Mouse (Mus musculus): ENCODE data around the gene Pla2g1b.
"Not testable (repeated sequence)": the region's sequence is repeated elsewhere in the genome, so short reads cannot be mapped to it uniquely, and the experiment has no call there.

The Pla2g1b gene

DNA sequence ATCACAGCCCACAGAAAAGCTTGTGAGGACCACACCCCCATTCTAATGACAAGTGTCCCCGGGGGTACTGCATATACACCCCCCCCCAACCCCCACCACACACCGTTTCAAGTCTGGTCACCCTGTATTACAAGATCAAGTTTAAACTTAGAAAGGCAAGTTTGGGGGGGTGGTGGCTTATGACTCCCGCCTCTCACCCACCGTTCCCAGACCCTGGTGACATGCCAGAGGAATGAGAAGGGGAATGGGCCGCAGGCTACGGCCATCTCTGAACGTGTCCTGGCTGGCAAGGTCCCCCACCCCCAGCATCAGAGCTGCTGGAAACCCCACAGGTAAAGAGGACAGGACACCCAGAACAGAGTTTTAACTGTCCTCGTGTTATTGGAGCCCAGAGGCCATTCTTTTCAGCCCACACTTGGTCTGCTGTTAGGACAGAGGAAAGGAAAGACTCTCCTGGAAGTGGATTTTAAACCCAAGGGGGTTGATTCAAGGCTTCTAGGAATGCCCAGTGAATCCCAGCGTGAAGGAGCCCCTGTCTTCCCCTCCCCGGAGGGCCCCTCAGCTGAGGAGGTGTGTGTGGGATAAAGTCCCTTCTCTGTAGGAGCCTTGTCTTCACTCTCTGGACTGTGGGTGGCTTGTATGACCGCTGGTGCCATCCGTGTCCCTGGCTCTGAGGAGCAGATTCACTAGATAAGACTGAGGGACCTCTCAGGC, 41.4 kb downstream of the Pla2g1b start:
- no peak for DNase-seq

DNA sequence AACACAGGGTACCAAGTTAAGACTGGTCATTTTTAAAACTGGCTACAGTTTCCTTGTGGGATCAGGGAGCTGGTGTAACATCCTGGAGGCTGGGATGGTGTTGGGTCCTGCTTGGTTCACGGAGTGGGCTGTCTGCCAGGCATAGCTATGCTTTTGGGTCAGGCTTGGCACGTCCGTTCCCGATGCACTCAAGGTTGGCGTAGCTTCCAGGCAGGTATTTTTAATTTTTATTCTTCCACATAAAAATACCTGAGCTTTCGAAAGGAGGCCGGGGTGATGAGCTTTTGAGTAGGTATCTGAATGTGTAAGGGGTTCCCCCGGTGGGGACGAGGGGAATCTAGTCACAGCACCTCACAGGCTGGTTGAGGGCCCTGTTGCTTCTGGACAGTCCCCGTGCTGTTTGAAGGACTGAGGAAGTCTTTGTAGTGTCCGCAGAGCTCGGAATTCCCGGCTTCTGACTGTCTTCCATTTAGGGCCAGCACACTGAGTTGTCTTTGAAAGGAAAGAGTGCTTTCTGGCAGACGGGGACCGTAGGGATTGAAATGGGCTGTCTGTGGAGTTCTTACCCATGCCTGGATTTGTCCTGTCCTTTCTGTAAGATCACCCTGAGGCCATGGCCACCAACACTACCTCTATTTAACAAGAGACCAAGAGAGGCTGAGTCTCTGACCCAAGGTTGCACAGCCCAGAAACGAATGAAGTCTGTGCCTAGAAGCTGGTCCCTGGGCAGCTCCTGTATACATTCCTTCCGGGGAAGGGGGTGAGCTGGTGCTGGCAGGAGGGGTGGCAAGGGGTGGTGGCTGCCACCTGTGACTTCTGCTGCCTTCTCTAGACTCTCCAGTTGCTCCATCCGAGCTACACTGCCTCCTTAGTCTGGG, 42.2 kb downstream of the Pla2g1b start:
- DNase-seq, result no peak

- no peak for DNase-seq
Observed at GRCm38 (mm10) chr5:115508859-115509147, 42.7 kb downstream of the Pla2g1b start.

- DNase-seq, result no peak
Observed at GRCm38 (mm10) chr5:115509321-115509761, 43.3 kb downstream of the Pla2g1b start.

- no peak for DNase-seq
Observed at GRCm38 (mm10) chr5:115509790-115510689, 44.0 kb downstream of the Pla2g1b start.

- DNase-seq, result no peak
Observed at GRCm38 (mm10) chr5:115512375-115512774, 46.3 kb downstream of the Pla2g1b start.

DNA sequence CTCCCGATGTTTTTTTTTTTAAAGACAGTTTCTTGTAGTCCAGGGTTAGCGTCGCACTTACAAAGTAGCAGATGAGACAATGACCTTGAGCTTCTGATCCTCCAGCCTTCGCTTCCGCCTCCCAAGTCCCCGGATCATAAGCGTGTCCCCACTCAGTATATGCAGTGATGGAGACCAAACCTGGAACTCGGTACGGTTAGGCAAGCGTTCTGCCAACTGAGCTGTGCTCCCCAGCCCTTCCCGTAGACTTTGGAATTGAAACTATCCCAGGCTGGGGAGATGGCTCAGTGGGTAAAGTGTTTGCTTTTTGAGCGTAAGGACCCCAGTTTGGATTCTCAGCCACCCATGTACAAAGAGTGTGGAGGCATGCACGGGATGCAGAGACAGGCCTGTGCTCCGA, 47.2 kb downstream of the Pla2g1b start:
- no peak for DNase-seq

DNA sequence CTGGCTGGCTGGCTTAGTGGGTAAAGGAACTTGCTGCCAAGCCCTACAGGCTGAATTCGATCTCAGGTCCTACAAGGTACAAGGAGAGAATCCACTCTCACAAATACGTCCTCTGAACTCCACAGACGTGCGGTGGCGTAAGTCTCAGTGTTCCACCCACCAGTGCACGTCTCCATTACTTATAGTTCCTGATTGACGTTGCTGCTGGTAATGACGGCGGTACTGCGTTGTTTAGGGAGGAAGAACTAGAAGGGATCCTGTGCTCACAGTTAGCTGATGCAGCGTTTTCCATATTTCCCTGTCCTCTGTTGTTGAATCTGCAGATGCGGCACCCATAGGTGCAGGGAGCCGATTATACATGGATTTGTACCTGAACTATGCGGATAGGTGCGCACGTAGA, 47.7 kb downstream of the Pla2g1b start:
- no peak for DNase-seq

DNA sequence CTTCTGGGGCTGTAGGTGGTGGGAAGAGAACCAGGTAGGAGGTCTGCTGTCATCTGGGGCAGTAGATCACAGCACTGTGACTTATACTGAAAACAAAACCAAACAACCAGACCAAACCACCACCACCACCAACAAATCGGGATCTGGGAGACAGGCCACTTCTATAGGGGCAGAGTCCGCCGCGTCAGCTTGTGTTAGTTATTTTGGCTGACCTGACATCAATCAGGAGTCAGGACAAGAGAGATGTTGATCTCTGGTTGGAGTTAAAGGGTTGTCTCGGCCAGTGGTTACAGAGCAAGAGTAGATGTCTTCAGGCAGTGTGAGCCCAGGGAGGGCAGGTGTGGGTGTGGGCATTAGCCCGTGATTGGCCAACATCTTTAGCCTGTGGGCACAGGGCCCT, 48.3 kb downstream of the Pla2g1b start:
- DNase-seq, result no peak

GRCm38 (mm10) chr5:115514896-115515587, 49.0 kb downstream of the Pla2g1b start:
- DNase-seq, result peak; percentile 45

- DNase-seq, result peak; percentile 64
Observed at GRCm38 (mm10) chr5:115516081-115516907, 50.2 kb downstream of the Pla2g1b start.

DNA sequence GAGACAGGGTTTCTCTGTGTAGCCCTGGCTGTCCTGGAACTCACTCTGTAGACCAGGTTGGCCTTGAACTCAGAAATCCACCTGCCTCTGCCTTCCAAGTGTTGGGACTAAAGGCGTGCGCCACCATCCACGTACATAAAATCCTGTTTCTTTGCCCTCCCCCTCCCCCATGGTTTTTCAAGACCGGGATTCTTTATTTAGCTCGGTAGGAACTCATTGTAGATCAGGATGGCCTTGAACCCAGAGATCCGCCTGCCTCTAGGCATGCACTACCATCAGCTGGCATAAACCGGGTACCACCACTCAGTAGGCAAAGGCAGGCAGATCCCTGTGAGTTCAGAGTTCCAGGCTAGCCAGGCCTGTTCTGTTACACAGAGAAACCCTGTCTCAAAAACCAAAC, 50.8 kb downstream of the Pla2g1b start:
- no peak for DNase-seq

- no peak for DNase-seq
Observed at GRCm38 (mm10) chr5:115517501-115517900, 51.4 kb downstream of the Pla2g1b start.

DNA sequence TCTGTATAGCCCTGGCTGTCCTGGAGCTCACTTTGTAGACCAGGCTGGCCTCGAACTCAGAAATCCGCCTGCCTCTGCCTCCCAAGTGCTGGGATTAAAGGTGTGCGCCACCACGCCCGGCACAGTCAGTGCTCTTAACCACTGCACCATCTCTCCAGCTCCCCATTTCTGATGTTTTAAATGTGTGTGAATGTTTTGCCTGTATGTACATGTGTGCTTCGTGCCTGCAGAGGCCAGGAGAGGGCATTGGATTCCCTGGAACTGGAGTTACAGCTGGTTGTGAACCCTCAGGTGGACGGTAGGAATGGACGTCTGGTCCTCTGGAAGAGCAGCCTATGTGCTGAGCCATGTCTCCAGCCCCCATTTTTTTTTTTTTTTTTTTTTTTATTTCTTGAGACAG, 52.2 kb downstream of the Pla2g1b start:
- not testable (repeated sequence) for DNase-seq

DNA sequence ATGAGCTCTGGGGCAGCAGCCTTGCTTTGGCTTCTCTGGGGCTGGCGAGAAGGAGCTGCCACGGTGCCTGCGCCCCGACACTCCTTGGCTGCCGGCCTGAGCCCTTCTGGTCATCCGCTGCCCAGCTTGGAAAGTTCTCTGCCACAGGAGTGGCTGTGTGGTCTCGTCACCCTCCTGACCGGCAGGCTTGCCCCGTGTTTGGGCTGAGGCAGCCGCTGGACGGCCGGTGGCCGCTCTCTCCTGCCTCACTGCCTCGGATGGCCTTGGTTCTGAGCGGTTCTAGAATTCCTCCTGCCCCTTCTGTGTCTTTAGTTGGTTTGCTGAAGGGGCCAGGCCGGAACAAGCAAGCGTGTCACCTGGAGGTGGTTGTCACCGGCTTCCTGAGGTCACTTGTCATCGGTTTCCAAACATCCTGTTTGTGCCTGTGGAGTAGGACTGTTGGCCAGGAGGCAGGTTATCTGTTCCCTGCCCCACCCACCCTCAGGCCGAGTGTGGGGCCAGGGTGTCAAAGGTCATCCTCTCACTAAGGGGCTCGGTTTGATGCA, 54.3 kb downstream of the Pla2g1b start:
- DNase-seq, result no peak

DNA sequence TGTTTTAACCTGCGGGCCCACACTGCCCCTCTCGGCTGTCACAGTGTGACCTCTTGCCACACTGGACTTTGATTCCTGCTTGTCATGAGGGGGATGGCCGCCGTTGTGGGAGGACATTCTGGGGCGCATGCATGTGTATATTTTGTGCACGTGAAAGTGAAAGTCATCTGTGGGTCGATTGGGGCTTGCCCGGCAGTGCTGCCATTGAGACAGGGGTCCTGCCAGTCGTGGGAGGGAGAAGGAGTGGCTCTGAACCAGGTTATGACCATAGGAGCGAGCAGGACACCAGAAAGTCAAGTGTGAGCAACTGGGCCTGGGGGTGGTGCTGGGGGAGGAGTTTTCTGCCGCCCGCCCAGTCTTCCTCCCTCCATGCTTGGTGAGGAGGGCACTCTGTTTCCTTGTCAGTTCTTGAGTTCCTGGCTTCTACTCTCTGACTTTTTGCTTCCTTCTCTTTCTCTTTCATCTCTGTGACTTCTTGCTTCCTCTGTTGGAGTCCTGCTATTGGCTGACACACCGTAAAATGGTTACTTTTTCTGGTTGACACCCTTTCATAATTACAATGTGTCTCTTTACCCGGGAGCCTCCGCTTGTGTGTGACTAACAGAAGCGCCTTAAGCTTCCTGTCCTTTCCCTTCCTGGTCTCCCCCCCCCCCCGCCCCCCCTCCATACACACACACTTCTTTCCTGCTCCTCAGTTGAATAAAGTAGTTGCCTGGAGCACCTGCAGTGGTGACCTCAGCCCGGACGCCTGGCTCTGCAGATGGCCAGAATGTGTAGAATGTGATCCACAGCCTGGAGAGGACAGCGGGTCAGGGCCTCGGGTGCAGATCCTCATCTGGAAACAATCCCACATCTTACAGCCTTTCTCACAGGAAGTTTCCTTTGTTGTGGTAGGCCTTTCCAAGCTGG, 55.7 kb downstream of the Pla2g1b start:
- no peak for DNase-seq

- no peak for DNase-seq
Observed at GRCm38 (mm10) chr5:115522531-115522930, 56.5 kb downstream of the Pla2g1b start.

- no peak for DNase-seq
Observed at GRCm38 (mm10) chr5:115522981-115523499, 57.0 kb downstream of the Pla2g1b start.

DNA sequence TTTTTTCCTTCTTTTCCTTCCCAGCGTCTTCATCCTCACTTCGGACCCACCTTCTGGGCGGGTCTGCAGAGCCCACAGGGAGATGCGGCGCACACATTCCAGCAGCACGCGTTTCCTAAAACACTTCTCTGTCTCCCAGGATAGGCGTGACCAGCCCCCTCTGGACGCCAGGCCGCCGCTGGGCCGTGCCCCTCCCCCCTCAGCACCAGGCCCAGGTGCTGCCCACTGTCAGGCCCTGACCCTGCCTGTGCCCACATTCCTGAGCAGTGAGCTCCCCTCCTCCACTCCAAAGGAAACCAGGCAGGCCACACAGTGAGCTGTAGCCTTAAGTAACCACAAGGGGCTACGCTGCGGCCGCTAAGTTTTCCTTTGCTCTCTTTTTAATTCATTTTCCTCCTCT, 57.9 kb downstream of the Pla2g1b start:
- DNase-seq, result no peak

Data from layer of hippocampus, adult 9-11 months (tissue).